In genomic region chr1:24374902-24375301, GRCm38 (mm10) we compare ENCODE assay signal across 8 mouse cellular contexts.
A peak's percentile ranks its signal among the peaks of the same experiment; 100 is the strongest.
DNase-seq lines count a peak whose midpoint lies in the region; ATAC-seq and TF ChIP-seq lines count a peak whose summit lies in the region.

No protein-coding gene starts in this region.

- no peaks in the 10 kb centered on the region for H3K4me1 ChIP-seq in limb, embryonic 11.5 days (ENCODE audit: control insufficient read depth, insufficient read depth, low read length)

- TF ChIP-seq CTCF in left cerebral cortex, adult 2 months (IDR thresholded peaks at IDR 0.05) = peak; percentile 44

- no peak overlapping the region for H3K9ac ChIP-seq in limb, embryonic 11.5 days (ENCODE audit: low read length)

- H3K4me2 ChIP-seq in limb, embryonic 11.5 days (ENCODE audit: low read depth, severe bottlenecking) = no peak overlapping the region

- no peak for ATAC-seq in limb, embryonic 11.5 days (ENCODE audit: insufficient number of reproducible peaks, low FRiP score, low TSS enrichment, low read depth)

- DNase-seq in left cerebral cortex, adult 2 months (ENCODE audit: extremely low spot score in 1 of 2, low spot score in 2 of 2) = no peak
- no peak for DNase-seq in left cerebral cortex, adult 8-10 months (ENCODE audit: low spot score in 2 of 2)
- peak; percentile 56 for DNase-seq in ZHBTc4 (ENCODE audit: low read depth, low spot score)
- DNase-seq in embryo, embryonic 9.5 days (ENCODE audit: extremely low spot score) = peak; percentile 33
- DNase-seq in limb, embryonic 11.5 days (ENCODE audit: low spot score) = peak; percentile 69
- no peak for DNase-seq in spleen, adult 12 weeks (ENCODE audit: low spot score)
- no peak for DNase-seq in right cerebral cortex, postnatal 4 days
- DNase-seq in thymus, postnatal 25 days = no peak

- 23% methylated on average over 2 of the region's 2 CpGs for WGBS in limb, embryonic 11.5 days

- no peaks in the 10 kb centered on the region for H3K36me3 ChIP-seq in limb, embryonic 11.5 days (ENCODE audit: control insufficient read depth, insufficient read depth, low read length)

- no peaks in the 10 kb centered on the region for H3K9me3 ChIP-seq in limb, embryonic 11.5 days (ENCODE audit: control insufficient read depth, low read length)

- no peak overlapping the region for H3K27ac ChIP-seq in left cerebral cortex, adult 2 months
- H3K27ac ChIP-seq in limb, embryonic 11.5 days (replicated peaks; ENCODE audit: low read depth, low read length) = no peak overlapping the region

- intact Hi-C loops in left cerebral cortex, adult 2 months (cut with DNase I) = no loop called here

- no peaks in the 10 kb centered on the region for H3K27me3 ChIP-seq in limb, embryonic 11.5 days (ENCODE audit: control insufficient read depth, insufficient read depth, low read length)

- H3K4me3 ChIP-seq in left cerebral cortex, adult 2 months = no peak overlapping the region
- no peak overlapping the region for H3K4me3 ChIP-seq in limb, embryonic 11.5 days (ENCODE audit: low read depth, low read length)

Comparison
In these comparisons a context has a peak if more than half of its experiments do, and no peak if none do; other contexts are left out.
1. DNase-seq: peak in ZHBTc4 (single experiment), embryo, embryonic 9.5 days (single experiment) and limb, embryonic 11.5 days (single experiment); none in left cerebral cortex, adult 2 months (0 of 2), left cerebral cortex, adult 8-10 months (0 of 2), spleen, adult 12 weeks (single experiment), right cerebral cortex, postnatal 4 days (single experiment) and thymus, postnatal 25 days (single experiment).